Mouse (Mus musculus) embryonic fibroblast, embryonic 13.5 days (primary cell): ENCODE data around the gene Gm20425. TPM values are rescaled to one million over a fixed set of nuclear protein-coding genes. Genes with fewer than 3 reads are reported as not detected.

Source experiments
- H3K27ac ChIP-seq: 2 replicates; pipeline ENCODE4 v1.5.1; 2012; ENCODE audit warnings: low read length, control low read depth, inconsistent platforms; ENCODE audit not compliant: insufficient read depth
- H3K4me1 ChIP-seq: 2 replicates; pipeline ENCODE4 v1.6.1; 2011; ENCODE audit warnings: low read length; ENCODE audit not compliant: control insufficient read depth, insufficient read depth
- H3K4me3 ChIP-seq: 2 replicates; pipeline ENCODE4 v1.5.1; 2011; ENCODE audit warnings: mild to moderate bottlenecking, control low read depth, low read length; ENCODE audit not compliant: insufficient read depth
- CTCF ChIP-seq: IDR thresholded peaks from 2 replicates; pipeline ENCODE4 v1.5.1; 2011; ENCODE audit warnings: mild to moderate bottlenecking, control low read depth, low read length, moderate library complexity, borderline replicate concordance; ENCODE audit not compliant: insufficient read depth
- POLR2A ChIP-seq: IDR thresholded peaks from 2 replicates; pipeline ENCODE4 v1.6.1; 2011; ENCODE audit warnings: low read depth, mild to moderate bottlenecking, control low read depth, low read length, moderate library complexity
- polyA plus RNA-seq: library from polyadenylated mRNA; stranded (reverse); fragments of >200 nt; gene quantifications from 2 replicates; pipeline ENCODE4 v1.2.4, GENCODE M21; 2011; ENCODE audit warnings: low read depth; ENCODE audit not compliant: missing spikeins, insufficient read length

The Gm20425 gene
- polyA plus RNA-seq = 0.33 and 1.4 TPM in 2 replicates

DNA sequence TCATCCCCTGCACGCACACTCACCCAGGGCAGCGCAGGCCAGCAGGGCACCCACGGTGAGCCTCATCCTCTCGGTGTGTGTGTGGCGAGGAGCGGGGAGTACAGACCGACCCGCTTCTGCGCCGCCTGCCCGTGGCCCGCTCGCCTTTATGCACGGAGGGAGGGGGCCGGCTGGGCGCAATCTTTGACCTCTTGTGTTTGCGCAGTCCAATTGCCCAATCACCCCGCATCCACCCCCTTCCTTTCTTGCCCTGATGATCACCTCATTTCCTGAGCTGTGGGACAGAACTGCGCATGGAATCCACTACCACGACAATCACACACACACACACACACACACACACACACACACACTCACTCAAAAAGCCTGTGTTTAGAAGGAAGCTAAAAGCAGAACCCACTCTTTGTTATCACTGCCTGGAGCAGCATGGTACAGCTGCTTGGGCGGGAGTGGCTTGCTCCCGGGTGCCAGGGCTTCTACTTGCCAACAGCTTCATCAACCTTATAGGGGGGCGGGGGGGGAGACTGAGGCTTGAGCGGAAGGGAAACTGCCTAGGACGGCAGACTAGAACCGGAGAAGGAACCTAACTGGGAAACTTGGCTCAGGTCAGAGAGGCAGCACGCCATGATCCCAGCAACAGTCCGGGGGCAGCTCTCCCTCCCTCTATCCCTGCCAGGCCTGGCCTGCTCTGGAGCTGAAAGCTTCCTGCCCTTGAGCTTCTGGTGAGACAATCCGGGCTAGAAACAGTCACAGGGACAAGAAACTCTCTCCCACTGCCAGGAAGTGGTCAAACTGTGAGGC is at the start of gene Gm20425, which contains the start of gene Trf:
TSS of gene Gm20425 (minus strand) at position 157 of the 801 bp plus-strand sequence.
TSS of gene Trf (minus strand) at position 294 of the 801 bp plus-strand sequence.
- no peak within 1 kb of the TSS for H3K4me3 ChIP-seq
- TF ChIP-seq POLR2A (no peak), CTCF (no peak)
- no peak within 1 kb of the TSS for H3K27ac ChIP-seq
- H3K4me1 ChIP-seq = no peaks in the 10 kb centered on the region

DNA sequence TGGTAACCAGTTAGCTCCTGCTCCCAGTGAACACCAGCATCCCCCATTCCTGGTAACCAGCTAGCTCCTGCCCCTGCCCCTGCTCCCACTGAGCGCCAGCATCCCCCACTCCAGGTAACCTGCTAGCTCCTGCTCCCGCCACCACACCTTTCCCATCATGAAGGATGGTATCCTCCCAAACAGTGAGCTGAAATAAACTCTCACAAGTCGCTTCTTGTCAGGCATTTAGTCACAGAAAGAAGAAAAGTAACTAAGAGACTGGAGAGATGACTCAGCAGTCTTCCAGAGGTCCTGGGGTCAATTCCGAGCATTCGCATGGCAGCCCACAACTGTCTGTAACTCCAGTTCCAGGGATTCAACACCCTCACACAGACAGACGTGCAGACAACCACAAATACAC is 46.8 kb upstream of the Gm20425 start:
- Histone ChIP-seq H3K4me3 (no peak overlapping the region), H3K4me1 (no peaks in the 10 kb centered on the region), H3K27ac (no peak overlapping the region)
- TF ChIP-seq POLR2A (no peak), CTCF (no peak)

DNA sequence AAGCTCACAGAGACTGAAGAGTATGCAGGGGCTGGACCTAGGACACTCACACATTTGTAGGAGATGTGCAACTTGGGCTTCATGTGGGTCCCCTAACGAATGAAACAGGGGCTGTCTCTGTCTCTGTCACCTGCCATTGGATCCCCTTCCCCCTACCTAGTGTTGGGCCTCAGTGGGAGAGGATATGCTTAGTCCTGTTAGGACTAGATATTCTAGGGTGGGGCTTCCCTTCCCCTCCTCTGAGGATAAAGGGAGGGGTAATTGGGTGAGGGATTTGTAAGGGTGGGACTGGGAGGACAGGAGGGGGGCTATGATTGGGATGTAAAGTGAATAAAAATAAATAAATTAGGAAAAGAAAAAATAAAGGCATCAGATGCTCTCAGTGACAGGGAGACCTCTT is 45.6 kb upstream of the Gm20425 start:
- Histone ChIP-seq H3K27ac (no peak overlapping the region), H3K4me3 (no peak overlapping the region), H3K4me1 (no peaks in the 10 kb centered on the region)
- TF ChIP-seq POLR2A (no peak), CTCF (no peak)

DNA sequence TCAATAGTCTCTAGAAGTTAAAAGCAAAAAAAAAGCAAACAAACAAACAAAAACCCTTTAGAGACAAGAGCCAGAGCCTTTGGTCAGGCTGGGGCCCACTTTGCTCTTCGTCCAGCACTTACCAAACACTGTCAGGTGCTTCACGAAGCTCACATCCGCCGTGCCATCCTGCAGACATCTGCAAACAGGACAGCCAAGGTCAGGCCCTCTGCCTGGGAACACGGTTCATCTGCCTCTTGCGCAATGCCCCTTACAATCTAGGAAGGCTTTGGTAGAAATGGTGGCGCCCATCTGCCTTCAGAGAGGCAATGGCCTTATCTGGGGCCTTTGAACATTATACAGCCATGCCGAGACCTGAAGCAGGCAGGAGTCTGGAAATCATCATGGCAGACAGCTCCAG is 44.7 kb upstream of the Gm20425 start:
- Histone ChIP-seq H3K4me3 (no peak overlapping the region), H3K27ac (no peak overlapping the region), H3K4me1 (no peaks in the 10 kb centered on the region)
- TF ChIP-seq POLR2A (no peak), CTCF (no peak)

DNA sequence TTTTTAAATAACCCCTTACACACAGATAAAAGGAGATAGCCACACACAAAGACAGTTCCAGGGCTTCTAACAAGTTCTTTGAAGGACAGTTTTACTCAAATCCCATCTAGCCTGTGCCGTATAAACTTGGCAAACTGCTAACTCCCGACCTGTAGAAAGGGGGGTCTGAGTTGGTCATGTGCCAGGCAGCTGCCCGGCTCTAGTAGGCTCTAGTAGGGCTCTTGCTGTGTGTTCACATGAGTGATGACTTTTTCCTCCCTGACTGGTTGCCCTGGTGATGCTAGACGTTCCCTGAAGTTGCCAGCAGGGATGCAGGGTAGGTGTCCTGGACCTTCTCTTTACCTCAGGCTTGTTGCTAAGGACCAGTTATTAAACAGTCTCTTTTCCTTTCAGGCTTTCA is 41.0 kb upstream of the Gm20425 start:
- no peak overlapping the region for H3K4me3 ChIP-seq
- no peaks in the 10 kb centered on the region for H3K4me1 ChIP-seq
- TF ChIP-seq CTCF (no peak), POLR2A (no peak)
- no peak overlapping the region for H3K27ac ChIP-seq

DNA sequence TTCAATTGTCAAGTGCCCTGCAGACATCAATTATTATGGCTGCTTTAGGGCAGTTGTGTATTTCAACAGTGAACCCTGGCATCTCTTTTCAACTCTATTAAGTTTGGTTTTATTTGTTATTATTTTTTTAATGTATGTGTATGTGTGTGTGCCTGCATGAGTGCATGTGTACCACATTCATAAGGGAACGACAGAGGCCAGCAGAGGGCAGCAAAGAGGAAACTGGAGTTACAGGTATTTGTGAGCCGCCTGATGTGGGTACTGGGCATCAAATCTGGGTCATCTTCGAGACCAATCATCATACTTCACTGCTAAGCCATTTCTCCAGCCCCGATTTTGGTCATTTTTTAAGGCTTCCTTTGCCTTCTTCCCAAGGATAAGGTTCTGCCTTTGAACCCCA is 35.7 kb upstream of the Gm20425 start:
- Histone ChIP-seq H3K27ac (no peak overlapping the region), H3K4me3 (no peak overlapping the region), H3K4me1 (no peaks in the 10 kb centered on the region)
- TF ChIP-seq POLR2A (no peak), CTCF (no peak)

DNA sequence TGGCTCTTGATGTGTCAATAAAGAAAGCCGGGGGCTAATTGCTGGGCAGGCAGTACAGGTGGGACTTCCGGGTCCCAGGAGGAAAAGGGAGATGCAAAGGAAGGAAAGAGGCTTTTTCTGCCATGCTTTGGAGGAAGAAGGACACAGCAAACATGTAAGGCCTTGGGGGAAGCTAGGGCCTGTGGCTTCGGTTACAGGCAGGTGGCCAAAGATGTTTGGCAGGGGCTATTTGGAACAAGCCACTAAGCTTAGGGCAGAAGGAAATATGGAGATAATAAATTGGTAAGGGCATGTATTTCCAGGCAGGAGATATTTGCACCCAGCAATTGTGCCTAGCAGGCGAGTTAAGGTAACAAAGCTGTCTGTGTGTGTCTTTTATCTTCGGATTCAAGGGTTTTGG is 22.8 kb upstream of the Gm20425 start:
- H3K27ac ChIP-seq = no peak overlapping the region
- TF ChIP-seq CTCF = no peak
- no peak for TF ChIP-seq POLR2A
- no peak overlapping the region for H3K4me3 ChIP-seq
- H3K4me1 ChIP-seq = no peaks in the 10 kb centered on the region

DNA sequence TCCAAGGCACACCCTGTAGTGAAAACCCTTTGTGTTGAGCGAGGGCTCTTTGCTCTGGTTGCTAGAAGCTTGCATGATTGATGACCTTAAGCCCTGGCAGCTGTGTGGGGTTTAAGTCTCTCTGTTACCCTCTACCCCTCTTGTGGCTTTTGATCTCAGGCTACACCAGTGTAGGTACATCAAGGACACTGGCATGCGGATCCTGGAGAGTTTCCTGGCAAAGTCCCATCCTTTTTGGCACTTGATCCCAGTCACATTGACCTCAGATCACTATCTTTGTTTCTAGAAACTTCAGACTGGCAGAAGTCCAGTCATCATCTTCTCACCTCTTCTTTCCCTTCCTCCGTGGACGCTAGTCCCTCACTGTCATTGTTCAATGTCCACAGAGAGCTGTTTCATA is 18.5 kb upstream of the Gm20425 start:
- no peaks in the 10 kb centered on the region for H3K4me1 ChIP-seq
- TF ChIP-seq CTCF = no peak
- no peak for TF ChIP-seq POLR2A
- H3K4me3 ChIP-seq = no peak overlapping the region

DNA sequence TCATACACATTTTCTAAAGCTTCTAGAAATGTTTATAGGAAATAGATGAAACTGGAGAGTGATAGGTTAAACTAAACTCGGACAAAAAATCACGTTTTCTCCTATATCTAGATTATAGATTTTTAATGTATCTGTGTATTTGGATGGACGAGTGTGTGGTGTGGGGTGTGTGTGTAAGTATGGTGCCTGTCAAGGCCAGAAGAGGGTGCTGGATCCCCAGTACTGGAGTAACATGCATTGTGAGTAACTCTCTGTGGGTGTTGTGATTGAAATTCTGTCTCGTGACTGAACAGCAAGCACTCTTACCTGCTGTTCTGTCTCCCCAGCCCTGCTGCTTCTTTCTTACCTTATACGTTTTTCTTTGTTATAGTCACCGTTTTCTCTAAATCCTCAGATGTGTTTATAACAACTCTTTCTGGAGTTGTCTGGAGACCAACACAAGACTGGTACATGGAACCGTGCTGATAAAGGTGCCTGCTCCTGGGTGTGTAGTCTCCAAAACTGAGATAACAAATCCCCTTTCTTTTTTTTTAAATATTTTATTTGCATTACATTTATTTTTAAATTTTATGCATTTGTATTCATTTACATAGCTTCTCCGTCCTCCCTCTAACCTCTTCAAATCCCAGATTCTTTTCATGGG is 16.5 kb upstream of the Gm20425 start:
- no peak overlapping the region for H3K4me3 ChIP-seq
- no peak overlapping the region for H3K27ac ChIP-seq
- no peak for TF ChIP-seq POLR2A
- no peak for TF ChIP-seq CTCF
- no peaks in the 10 kb centered on the region for H3K4me1 ChIP-seq

More for the DNA sequence above, 18.5 kb upstream of the Gm20425 start:
- H3K27ac ChIP-seq = no peak overlapping the region

DNA sequence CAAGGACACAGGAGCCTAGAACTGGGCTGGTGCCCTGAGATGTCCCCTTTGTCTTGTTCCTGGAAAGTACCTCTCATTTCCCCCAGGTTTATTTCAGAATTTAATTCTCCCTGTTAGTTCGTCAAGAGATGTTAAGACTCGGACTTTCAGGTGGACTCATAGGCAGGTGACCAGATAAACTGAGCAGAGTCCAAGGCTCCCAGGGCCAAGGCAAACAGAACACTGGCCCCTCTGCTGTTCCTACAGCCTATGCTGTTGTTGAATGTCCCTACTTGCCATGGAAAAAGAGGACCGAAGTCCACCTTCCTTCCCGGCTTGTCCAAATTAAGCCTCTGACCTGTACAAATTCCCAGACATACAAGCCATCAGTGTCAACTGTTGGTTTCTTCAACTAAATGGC is 13.5 kb upstream of the Gm20425 start:
- no peak overlapping the region for H3K4me3 ChIP-seq
- H3K4me1 ChIP-seq = no peaks in the 10 kb centered on the region
- H3K27ac ChIP-seq = no peak overlapping the region
- TF ChIP-seq CTCF = no peak
- no peak for TF ChIP-seq POLR2A
